In the genomic region with DNA sequence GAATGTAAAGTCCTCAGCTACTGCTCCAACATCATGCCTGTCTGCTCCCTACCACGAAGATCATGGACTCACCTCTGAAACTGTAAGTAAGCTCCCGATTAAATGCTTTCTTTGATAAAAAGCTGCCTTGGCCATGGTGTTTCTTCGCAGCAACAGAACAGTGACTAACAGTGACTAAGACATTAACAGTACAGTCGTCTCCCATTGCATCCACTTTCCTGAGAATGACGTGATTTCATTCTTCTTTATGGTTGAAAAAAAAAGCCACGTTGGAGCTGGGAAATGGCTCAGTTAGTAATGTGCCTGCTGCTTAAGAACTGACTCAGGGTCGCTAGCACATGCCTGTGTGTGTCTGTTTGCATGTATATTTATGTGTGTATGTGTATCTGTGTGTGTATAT, we compare ENCODE assay signal across 24 mouse cellular contexts. TPM values are rescaled to one million over a fixed set of nuclear protein-coding genes. Genes with fewer than 3 reads are reported as not detected.
A peak's percentile ranks its signal among the peaks of the same experiment; 100 is the strongest.
DNase-seq lines count a peak whose midpoint lies in the region; TF ChIP-seq lines count a peak whose summit lies in the region.
"Had no signal": no experiment of that assay in that cellular context is flagged by ENCODE, and none has a peak within 500 bp of the region (broad histone marks: within the 10 kb centered on the region; RNA-seq: fewer than 3 reads in every experiment).

No protein-coding gene starts in this region.

- peak; percentile 38; the same call in 1 of the 2 replicates for TF ChIP-seq POLR2A in embryonic fibroblast, embryonic 13.5 days (IDR thresholded peaks at IDR 0.05; ENCODE audit: low read depth, low read length)
- TF ChIP-seq POLR2A in kidney, adult 2 months (IDR thresholded peaks at IDR 0.05; ENCODE audit: low read depth, low read length) = no peak

- intact Hi-C loops in heart, postnatal 14 days (cut with DNase I) = no loop called here

- no peak for TF ChIP-seq CTCF in embryonic fibroblast, embryonic 13.5 days (IDR thresholded peaks at IDR 0.05; ENCODE audit: borderline replicate concordance, insufficient read depth, low read length)
- TF ChIP-seq CTCF in kidney, adult 2 months (conservative IDR thresholded peaks at IDR 0.05; ENCODE audit: insufficient read depth, insufficient read length, low read depth, low read length) = no peak

- peaks cover 10% of the 10 kb centered on the region for H3K4me1 ChIP-seq in embryonic fibroblast, embryonic 13.5 days (ENCODE audit: control insufficient read depth, insufficient read depth, low read length)
- no peaks in the 10 kb centered on the region for H3K4me1 ChIP-seq in kidney, adult 2 months (ENCODE audit: control insufficient read depth, insufficient read depth, low read length)
- H3K4me1 ChIP-seq: embryonic facial prominence, embryonic 12.5 days; embryonic facial prominence, embryonic 15.5 days; hindbrain, embryonic 12.5 days; intestine, embryonic 15.5 days had no signal

- peak; percentile 64 for DNase-seq in 416B (ENCODE audit: low read depth)
- DNase-seq in Muller cell, postnatal 12 days (ENCODE audit: inconsistent ontology term) = peak; percentile 57
- DNase-seq in heart, postnatal 14 days = no peak
- no peak for DNase-seq in right cerebral cortex, postnatal 4 days
- no peak for DNase-seq in kidney, adult 2 months
- DNase-seq in frontal cortex, postnatal 25 days (ENCODE audit: low spot score in 2 of 2) = no peak
- DNase-seq: adrenal gland, postnatal 10 days; adrenal gland, postnatal 36 days; cerebellum, adult 18-20 months; cerebellum, adult 9-10 months; cerebellum, postnatal 14 days; forebrain, postnatal 0 days; gastrocnemius, postnatal 36 days; heart, adult 2 months; kidney, adult 18-20 months had no signal

- H3K4me3 ChIP-seq in embryonic fibroblast, embryonic 13.5 days (ENCODE audit: insufficient read depth, low read length) = no peak overlapping the region
- H3K4me3 ChIP-seq in kidney, adult 2 months (ENCODE audit: insufficient read depth, low read depth, low read length) = no peak overlapping the region
- H3K4me3 ChIP-seq: embryonic facial prominence, embryonic 12.5 days; embryonic facial prominence, embryonic 15.5 days; erythroblast, embryonic 14.5 days; heart, adult 2 months; heart, embryonic 10.5 days; heart, embryonic 13.5 days; hindbrain, embryonic 12.5 days; intestine, embryonic 15.5 days had no signal

- H3K27me3 ChIP-seq in kidney, adult 2 months (replicated peaks; ENCODE audit: control insufficient read depth, insufficient read depth, low read length) = no peaks in the 10 kb centered on the region
- H3K27me3 ChIP-seq: embryonic facial prominence, embryonic 12.5 days; embryonic facial prominence, embryonic 15.5 days; heart, embryonic 13.5 days; hindbrain, embryonic 12.5 days; intestine, embryonic 15.5 days had no signal

- H3K27ac ChIP-seq in embryonic fibroblast, embryonic 13.5 days (ENCODE audit: insufficient read depth, low read length) = peak overlapping the region; percentile 99
- no peak overlapping the region for H3K27ac ChIP-seq in kidney, adult 2 months (ENCODE audit: insufficient read depth, low read depth, low read length)
- H3K27ac ChIP-seq: embryonic facial prominence, embryonic 12.5 days; embryonic facial prominence, embryonic 15.5 days; heart, adult 2 months; heart, embryonic 10.5 days; hindbrain, embryonic 12.5 days; intestine, embryonic 15.5 days had no signal

- no peaks in the 10 kb centered on the region for H3K36me3 ChIP-seq in kidney, adult 2 months (ENCODE audit: control insufficient read depth, insufficient read depth, low read length)
- H3K36me3 ChIP-seq: embryonic facial prominence, embryonic 12.5 days; embryonic facial prominence, embryonic 15.5 days; heart, embryonic 10.5 days; heart, embryonic 13.5 days; hindbrain, embryonic 12.5 days; intestine, embryonic 15.5 days had no signal

- 88% methylated on average over 7 of the region's 7 CpGs for WGBS in kidney, adult 2 months

RNA-seq across cellular contexts. Expression of a gene that starts 13.5 kb away (rescaled TPM):
- polyA plus RNA-seq in embryonic fibroblast, embryonic 13.5 days (2011; ENCODE audit: insufficient read length, low read depth, missing spikeins) = 155 and 327 TPM in 2 replicates
- total RNA-seq in heart, postnatal 14 days (2021) = 10 to 100 TPM; 46.0 to 59.8 TPM
- polyA plus RNA-seq in kidney, adult 2 months (2012; rRNA removed) = 494 and 636 TPM in 2 replicates

RNA-seq across cellular contexts. Expression of a gene that starts 34.1 kb away (rescaled TPM):
- polyA plus RNA-seq in embryonic fibroblast, embryonic 13.5 days (2011; ENCODE audit: insufficient read length, low read depth, missing spikeins) = 36.7 and 37.5 TPM in 2 replicates
- total RNA-seq in heart, postnatal 14 days (2021) = 10 to 100 TPM; 41.6 to 44.4 TPM
- polyA plus RNA-seq in kidney, adult 2 months (2012; rRNA removed) = 28.2 and 29.3 TPM in 2 replicates

RNA-seq across cellular contexts. Expression of a gene that starts 38.1 kb away (rescaled TPM):
- 18.9 and 26.4 TPM in 2 replicates for polyA plus RNA-seq in embryonic fibroblast, embryonic 13.5 days (2011; ENCODE audit: insufficient read length, low read depth, missing spikeins)
- total RNA-seq in heart, postnatal 14 days (2021) = 10 to 100 TPM; 48.3 to 57.2 TPM
- 5.2 and 6.0 TPM in 2 replicates for polyA plus RNA-seq in kidney, adult 2 months (2012; rRNA removed)
- total RNA-seq: hematopoietic stem cell, adult 5-6 weeks had no signal

Comparison
In these comparisons a context has a peak if more than half of its experiments do, and no peak if none do; other contexts are left out.
1. DNase-seq: peak in 416B (single experiment) and Muller cell, postnatal 12 days (single experiment); none in heart, postnatal 14 days (0 of 2), right cerebral cortex, postnatal 4 days (single experiment), kidney, adult 2 months (single experiment) and frontal cortex, postnatal 25 days (0 of 2).